Mouse (Mus musculus): ENCODE measurements at regions not wholly inside any gene's neighbourhood (a gene's known extent, or its start where the extent isn't known, plus 50 kb on each side); places are given as distances from the start of the nearest gene placed in this dataset.

- no peaks in the 10 kb centered on the region; the same call in 1 of the 2 replicates for H3K27me3 ChIP-seq (ENCODE audit: insufficient read depth, low read length)
- no peaks in the 10 kb centered on the region for H3K9me3 ChIP-seq (replicated peaks; ENCODE audit: low read length)
- WGBS = 20% methylated on average over 7 of the region's 7 CpGs
- ATAC-seq (replicated peaks; ENCODE audit: low FRiP score, low read depth) = no peak
- peak; percentile 74 for DNase-seq (ENCODE audit: low spot score)
- no peak overlapping the region for H3K9ac ChIP-seq (ENCODE audit: low read depth, low read length)
- no peaks in the 10 kb centered on the region for H3K36me3 ChIP-seq (ENCODE audit: insufficient read depth, low read length)
- no peak overlapping the region for H3K4me3 ChIP-seq (replicated peaks; ENCODE audit: low read depth, low read length)
- no peak overlapping the region for H3K4me2 ChIP-seq (ENCODE audit: low read length)
- no peak for TF ChIP-seq CTCF (IDR thresholded peaks at IDR 0.05; ENCODE audit: low read depth)
- peaks cover 3% of the 10 kb centered on the region; the same call in 1 of the 2 replicates for H3K4me1 ChIP-seq (replicated peaks; ENCODE audit: insufficient read depth, low read length)
- H3K27ac ChIP-seq = no peak overlapping the region
Observed at GRCm38 (mm10) chr5:111555981-111556380, 138.8 kb downstream of the Mn1 start.

DNA sequence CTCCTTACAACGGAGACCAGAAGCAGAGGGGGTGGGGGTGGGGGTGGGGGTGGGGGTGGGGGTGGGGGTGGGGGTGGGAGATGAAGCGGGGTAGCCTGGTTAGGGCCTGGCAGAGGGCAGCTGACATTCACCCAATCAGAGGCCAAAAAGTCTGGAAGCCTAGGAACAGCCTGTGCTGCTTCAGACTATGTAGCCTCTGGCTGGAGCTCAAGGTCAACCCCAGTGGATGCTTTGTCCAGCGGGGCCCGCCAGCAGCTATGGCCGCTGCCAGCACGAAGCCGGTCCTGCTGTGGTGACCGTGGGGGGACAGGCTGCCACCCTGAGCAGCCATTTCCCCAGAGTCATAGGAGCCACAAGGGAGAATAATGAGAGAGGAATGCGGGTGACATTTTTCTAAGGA lies 143.3 kb downstream of the Mn1 start:
- Histone ChIP-seq H3K9me3 (replicated peaks; ENCODE audit: low read length) (no peaks in the 10 kb centered on the region), H3K9ac (ENCODE audit: low read depth, low read length) (no peak overlapping the region), H3K4me1 (replicated peaks; ENCODE audit: insufficient read depth, low read length) (0 out of 2 replicates have a peak, but pooled peaks cover 2% of the 10 kb centered on the region), H3K4me3 (replicated peaks; ENCODE audit: low read depth, low read length) (no peak overlapping the region), H3K27me3 (ENCODE audit: insufficient read depth, low read length) (no peaks in the 10 kb centered on the region), H3K36me3 (ENCODE audit: insufficient read depth, low read length) (no peaks in the 10 kb centered on the region), H3K27ac (no peak overlapping the region), H3K4me2 (ENCODE audit: low read length) (no peak overlapping the region)
- ATAC-seq (replicated peaks; ENCODE audit: low FRiP score, low read depth) (no peak), DNase-seq (ENCODE audit: low spot score) (no peak)
- no peak for TF ChIP-seq CTCF (IDR thresholded peaks at IDR 0.05; ENCODE audit: low read depth)
- WGBS = 44% methylated on average over 9 of the region's 9 CpGs

- no peak overlapping the region for H3K9ac ChIP-seq (ENCODE audit: low read depth, low read length)
- no peak overlapping the region for H3K4me3 ChIP-seq (replicated peaks; ENCODE audit: low read depth, low read length)
- H3K9me3 ChIP-seq (replicated peaks; ENCODE audit: low read length) = no peaks in the 10 kb centered on the region
- DNase-seq (ENCODE audit: low spot score) (no peak), ATAC-seq (replicated peaks; ENCODE audit: low FRiP score, low read depth) (no peak)
- no peak overlapping the region for H3K4me2 ChIP-seq (ENCODE audit: low read length)
- TF ChIP-seq CTCF (IDR thresholded peaks at IDR 0.05; ENCODE audit: low read depth) = no peak
- H3K27me3 ChIP-seq (ENCODE audit: insufficient read depth, low read length) = no peaks in the 10 kb centered on the region
- no peaks in the 10 kb centered on the region for H3K36me3 ChIP-seq (ENCODE audit: insufficient read depth, low read length)
- H3K27ac ChIP-seq = no peak overlapping the region
- WGBS = 61% methylated on average over 10 of the region's 10 CpGs
- no peaks in the 10 kb centered on the region for H3K4me1 ChIP-seq (replicated peaks; ENCODE audit: insufficient read depth, low read length)
Observed at GRCm38 (mm10) chr5:111561301-111561700, 144.1 kb downstream of the Mn1 start.

DNA sequence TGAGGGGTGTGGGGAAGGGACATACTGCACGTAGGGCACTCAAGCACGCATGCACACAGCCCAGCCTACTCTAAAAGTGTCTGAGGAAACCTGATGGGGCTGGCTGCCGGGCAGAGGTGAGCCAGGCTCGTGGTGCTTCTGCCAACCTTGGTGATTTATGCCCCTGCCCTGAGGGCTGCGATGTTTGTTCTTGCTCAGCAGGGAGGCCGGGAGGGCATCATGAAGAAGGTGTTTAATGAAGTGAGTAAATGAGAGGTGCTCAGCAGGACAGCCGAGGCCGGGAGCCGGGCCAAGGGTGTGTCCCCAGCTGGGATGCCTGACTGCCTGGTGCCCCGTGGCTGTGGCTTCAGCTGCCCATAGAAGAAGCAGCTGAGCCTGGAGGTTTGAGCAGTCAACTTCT lies 153.7 kb downstream of the Mn1 start:
- Histone ChIP-seq H3K4me1 (replicated peaks; ENCODE audit: insufficient read depth, low read length) (0 out of 2 replicates have a peak, but pooled peaks cover 3% of the 10 kb centered on the region), H3K4me2 (ENCODE audit: low read length) (no peak overlapping the region), H3K9me3 (replicated peaks; ENCODE audit: low read length) (no peaks in the 10 kb centered on the region), H3K27ac (no peak overlapping the region), H3K4me3 (replicated peaks; ENCODE audit: low read depth, low read length) (no peak overlapping the region), H3K9ac (ENCODE audit: low read depth, low read length) (no peak overlapping the region), H3K36me3 (ENCODE audit: insufficient read depth, low read length) (no peaks in the 10 kb centered on the region), H3K27me3 (ENCODE audit: insufficient read depth, low read length) (peaks cover 3% of the 10 kb centered on the region; the same call in 1 of the 2 replicates)
- ATAC-seq (replicated peaks; ENCODE audit: low FRiP score, low read depth) = peak; percentile 60
- 13% methylated on average over 10 of the region's 10 CpGs for WGBS
- peak; percentile 61 for DNase-seq (ENCODE audit: low spot score)
- TF ChIP-seq CTCF (IDR thresholded peaks at IDR 0.05; ENCODE audit: low read depth) = no peak

- no peak for TF ChIP-seq CTCF (IDR thresholded peaks at IDR 0.05; ENCODE audit: low read depth)
- Histone ChIP-seq H3K4me2 (ENCODE audit: low read length) (no peak overlapping the region), H3K4me1 (replicated peaks; ENCODE audit: insufficient read depth, low read length) (peaks cover 11% of the 10 kb centered on the region; the same call in 1 of the 2 replicates), H3K9ac (ENCODE audit: low read depth, low read length) (no peak overlapping the region), H3K27ac (no peak overlapping the region), H3K36me3 (ENCODE audit: insufficient read depth, low read length) (no peaks in the 10 kb centered on the region), H3K9me3 (replicated peaks; ENCODE audit: low read length) (no peaks in the 10 kb centered on the region), H3K4me3 (replicated peaks; ENCODE audit: low read depth, low read length) (no peak overlapping the region), H3K27me3 (ENCODE audit: insufficient read depth, low read length) (peaks cover 9% of the 10 kb centered on the region; the same call in 1 of the 2 replicates)
- WGBS = 23% methylated on average over 13 of the region's 13 CpGs
- DNase-seq (ENCODE audit: low spot score) (no peak), ATAC-seq (replicated peaks; ENCODE audit: low FRiP score, low read depth) (no peak)
Observed at GRCm38 (mm10) chr5:111573265-111573873, 156.2 kb downstream of the Mn1 start.

GRCm38 (mm10) chr5:111574219-111574840 lies 157.2 kb downstream of the Mn1 start:
- no peak for ATAC-seq (replicated peaks; ENCODE audit: low FRiP score, low read depth)
- TF ChIP-seq CTCF (IDR thresholded peaks at IDR 0.05; ENCODE audit: low read depth) = no peak
- H3K9me3 ChIP-seq (replicated peaks; ENCODE audit: low read length) = no peaks in the 10 kb centered on the region
- 30% methylated on average over 8 of the region's 8 CpGs for WGBS
- no peak overlapping the region for H3K4me3 ChIP-seq (replicated peaks; ENCODE audit: low read depth, low read length)
- H3K36me3 ChIP-seq (ENCODE audit: insufficient read depth, low read length) = no peaks in the 10 kb centered on the region
- H3K4me2 ChIP-seq (ENCODE audit: low read length) = no peak overlapping the region
- DNase-seq (ENCODE audit: low spot score) = no peak
- peaks cover 7% of the 10 kb centered on the region; the same call in 1 of the 2 replicates for H3K27me3 ChIP-seq (ENCODE audit: insufficient read depth, low read length)
- H3K9ac ChIP-seq (ENCODE audit: low read depth, low read length) = no peak overlapping the region
- no peak overlapping the region for H3K27ac ChIP-seq
- H3K4me1 ChIP-seq (replicated peaks; ENCODE audit: insufficient read depth, low read length) = peaks cover 11% of the 10 kb centered on the region; the same call in 1 of the 2 replicates
